ENCODE assay signal across 9 mouse cellular contexts in genomic region chr13:25629466-25629865, GRCm38 (mm10).
A peak's percentile ranks its signal among the peaks of the same experiment; 100 is the strongest.
DNase-seq lines count a peak whose midpoint lies in the region; ATAC-seq and TF ChIP-seq lines count a peak whose summit lies in the region.
"Had no signal": no experiment of that assay in that cellular context is flagged by ENCODE, and none has a peak within 500 bp of the region (broad histone marks: within the 10 kb centered on the region; RNA-seq: fewer than 3 reads in every experiment).

No protein-coding gene starts in this region.

- H3K36me3 ChIP-seq in kidney, adult 2 months (ENCODE audit: control insufficient read depth, insufficient read depth, low read length): no peaks in the 10 kb centered on the region
- no peaks in the 10 kb centered on the region for H3K36me3 ChIP-seq in kidney, embryonic 16.5 days (ENCODE audit: insufficient read depth, low read length)

- no peak overlapping the region for H3K27ac ChIP-seq in kidney, adult 2 months (ENCODE audit: insufficient read depth, low read depth, low read length)
- no peak overlapping the region for H3K27ac ChIP-seq in kidney, embryonic 16.5 days (ENCODE audit: low read length)

- no peak overlapping the region for H3K4me2 ChIP-seq in kidney, embryonic 16.5 days (replicated peaks; ENCODE audit: low read depth, low read length)

- ATAC-seq in kidney, embryonic 16.5 days (ENCODE audit: low FRiP score, low TSS enrichment): no peak
- no peak for ATAC-seq in granulocyte monocyte progenitor cell, adult 5-6 weeks (replicated peaks; ENCODE audit: poor library complexity, severe bottlenecking)
- ATAC-seq in erythroid progenitor cell, adult 5-6 weeks (replicated peaks; ENCODE audit: low FRiP score, poor library complexity, severe bottlenecking): no peak

- WGBS in kidney, adult 2 months: 45% methylated on average over 4 of the region's 4 CpGs
- 65% methylated on average over 4 of the region's 4 CpGs for WGBS in kidney, embryonic 16.5 days

- peak; percentile 35 to 48 for DNase-seq in cerebellum, postnatal 10 days
- DNase-seq in cerebellum, adult 9-10 months: no peak
- DNase-seq in kidney, adult 2 months: peak; percentile 59
- peak; percentile 60 for DNase-seq in gastrocnemius, postnatal 10 days
- peak; percentile 60 for DNase-seq in lung, postnatal 36 days
- DNase-seq: layer of hippocampus, adult 9-11 months had no signal

- no peak for TF ChIP-seq CTCF in kidney, adult 2 months (conservative IDR thresholded peaks at IDR 0.05; ENCODE audit: insufficient read depth, insufficient read length, low read depth, low read length)

- no peaks in the 10 kb centered on the region for H3K27me3 ChIP-seq in kidney, adult 2 months (replicated peaks; ENCODE audit: control insufficient read depth, insufficient read depth, low read length)
- no peaks in the 10 kb centered on the region for H3K27me3 ChIP-seq in kidney, embryonic 16.5 days (ENCODE audit: insufficient read depth, low read length)

- no peaks in the 10 kb centered on the region for H3K9me3 ChIP-seq in kidney, embryonic 16.5 days (ENCODE audit: low read length)

- no peak for TF ChIP-seq POLR2A in kidney, adult 2 months (IDR thresholded peaks at IDR 0.05; ENCODE audit: low read depth, low read length)

- H3K4me3 ChIP-seq in kidney, adult 2 months (ENCODE audit: insufficient read depth, low read depth, low read length): no peak overlapping the region
- H3K4me3 ChIP-seq in kidney, embryonic 16.5 days (ENCODE audit: low read length): no peak overlapping the region

- no peak overlapping the region for H3K9ac ChIP-seq in kidney, embryonic 16.5 days (replicated peaks; ENCODE audit: low read length)

- H3K4me1 ChIP-seq in kidney, adult 2 months (ENCODE audit: control insufficient read depth, insufficient read depth, low read length): no peaks in the 10 kb centered on the region
- no peaks in the 10 kb centered on the region for H3K4me1 ChIP-seq in kidney, embryonic 16.5 days (ENCODE audit: insufficient read depth, low read length)
